ENCODE assay signal across 11 mouse cellular contexts in genomic region chr8:111298011-111298410, GRCm38 (mm10). TPM values are rescaled to one million over a fixed set of nuclear protein-coding genes. Genes with fewer than 3 reads are reported as not detected.
DNase-seq lines count a peak whose midpoint lies in the region; ATAC-seq and TF ChIP-seq lines count a peak whose summit lies in the region.
"Had no signal": no experiment of that assay in that cellular context is flagged by ENCODE, and none has a peak within 500 bp of the region (broad histone marks: within the 10 kb centered on the region; RNA-seq: fewer than 3 reads in every experiment).

No protein-coding gene starts in this region.

- peak overlapping the region; percentile 25; the same call in 1 of the 2 replicates for H3K4me2 ChIP-seq in heart, postnatal 0 days (ENCODE audit: low read depth, low read length)
- H3K4me2 ChIP-seq in CH12.LX (ENCODE audit: insufficient read depth, low read depth, poor library complexity, severe bottlenecking): peak overlapping the region; percentile 65
- H3K4me2 ChIP-seq in hindbrain, postnatal 0 days (ENCODE audit: low read depth, low read length): no peak overlapping the region

- H3K9me3 ChIP-seq in heart, postnatal 0 days (replicated peaks; ENCODE audit: control insufficient read depth, low read length): no peaks in the 10 kb centered on the region
- no peaks in the 10 kb centered on the region for H3K9me3 ChIP-seq in CH12.LX (replicated peaks; ENCODE audit: low read length)
- H3K9me3 ChIP-seq in hindbrain, postnatal 0 days (ENCODE audit: low read length): no peaks in the 10 kb centered on the region

- no peaks in the 10 kb centered on the region for H3K27me3 ChIP-seq in heart, postnatal 0 days (ENCODE audit: control insufficient read depth, insufficient read depth, low read length)
- no peaks in the 10 kb centered on the region for H3K27me3 ChIP-seq in CH12.LX (replicated peaks)
- no peaks in the 10 kb centered on the region for H3K27me3 ChIP-seq in cerebellum, adult 2 months (ENCODE audit: control insufficient read depth, insufficient read depth, low read length)
- H3K27me3 ChIP-seq in hindbrain, postnatal 0 days (ENCODE audit: insufficient read depth, low read length): no peaks in the 10 kb centered on the region

- no peak for TF ChIP-seq EP300 in heart, postnatal 0 days (IDR thresholded peaks at IDR 0.05; ENCODE audit: low read depth)
- no peak for TF ChIP-seq EP300 in CH12.LX (IDR thresholded peaks at IDR 0.05; ENCODE audit: low read length)

- no peak overlapping the region; the same call in 1 of the 2 replicates for H3K9ac ChIP-seq in heart, postnatal 0 days (replicated peaks; ENCODE audit: low read depth, low read length)
- peak overlapping the region; percentile 9; the same call in 1 of the 2 replicates for H3K9ac ChIP-seq in CH12.LX (ENCODE audit: insufficient read depth, low read depth)
- H3K9ac ChIP-seq in hindbrain, postnatal 0 days (replicated peaks; ENCODE audit: low read length): no peak overlapping the region

- intact Hi-C loops in heart, postnatal 10 days (cut with DNase I): no loop called here

- peaks cover 12% of the 10 kb centered on the region for H3K4me1 ChIP-seq in heart, postnatal 0 days (ENCODE audit: control insufficient read depth, insufficient read depth)
- H3K4me1 ChIP-seq in CH12.LX (ENCODE audit: control insufficient read depth in 1 of 2, insufficient read depth in 2 of 2): peaks cover 4 to 21% of the 10 kb centered on the region in 2 experiments; a peak in 3 of 4 replicates
- H3K4me1 ChIP-seq in cerebellum, adult 2 months (ENCODE audit: control insufficient read depth, insufficient read depth, low read length): no peaks in the 10 kb centered on the region; the same call in 1 of the 2 replicates
- H3K4me1 ChIP-seq in hindbrain, postnatal 0 days (ENCODE audit: insufficient read depth, low read length): no peaks in the 10 kb centered on the region

- TF ChIP-seq RAD21 in CH12.LX (IDR thresholded peaks at IDR 0.05; ENCODE audit: low read depth, low read length): no peak

- 85% methylated on average over 1 of the region's 1 CpGs for WGBS in heart, postnatal 0 days
- WGBS in cerebellum, adult 2 months: 20% methylated on average over 1 of the region's 1 CpGs
- WGBS in hindbrain, postnatal 0 days: 78% methylated on average over 1 of the region's 1 CpGs

- in situ Hi-C loops in CH12.LX (cut with MboI; ENCODE audit: low pct_ligation_motif_present, low pct_unique_long_range_greater_than_20kb, low sequenced_read_pairs): loop anchor here (25.0 kb wide), 1 partner anchor 461 kb away; the partner anchor contains the start of genes Cog4 and Sf3b3

- dilution Hi-C loops in CH12.LX (cut with MboI; ENCODE audit: extremely low pct_ligation_motif_present, extremely low pct_unique_long_range_greater_than_20kb, low sequenced_read_pairs): no loop called here

- H3K79me2 ChIP-seq in CH12.LX (replicated peaks; ENCODE audit: control insufficient read depth, extremely low read depth, insufficient read depth, poor library complexity, severe bottlenecking): peaks cover 59% of the 10 kb centered on the region

- DNase-seq in heart, postnatal 0 days (ENCODE audit: low spot score): no peak
- no peak for DNase-seq in heart, postnatal 10 days
- no peak for DNase-seq in CH12.LX (ENCODE audit: extremely low read depth)
- peak; percentile 31 to 47 for DNase-seq in cerebellum, adult 2 months
- DNase-seq in hindbrain, postnatal 0 days (ENCODE audit: low spot score): peak; percentile 18
- no peak for DNase-seq in adrenal gland, postnatal 4 days (ENCODE audit: low spot score in 2 of 2)
- DNase-seq in layer of hippocampus, adult 8-10 months (ENCODE audit: low spot score in 2 of 2): no peak
- DNase-seq: gastrocnemius, adult 2 months; lung, postnatal 4 days; right cerebral cortex, postnatal 25 days had no signal

- TF ChIP-seq POLR2A in CH12.LX (IDR thresholded peaks at IDR 0.05; ENCODE audit: low read depth, low read length): no peak
- no peak for TF ChIP-seq POLR2A in cerebellum, adult 2 months (IDR thresholded peaks at IDR 0.05; ENCODE audit: borderline replicate concordance, insufficient read depth, low read length)

- ATAC-seq in heart, postnatal 0 days (ENCODE audit: insufficient read depth, low read depth): no peak
- no peak for ATAC-seq in hindbrain, postnatal 0 days
- no peak for ATAC-seq in CD4-positive, CD25-positive, alpha-beta regulatory T cell, adult 4 months

- H3K4me3 ChIP-seq in heart, postnatal 0 days (ENCODE audit: low read depth, low read length): no peak overlapping the region
- H3K4me3 ChIP-seq in CH12.LX (replicated peaks in 1 of 3; ENCODE audit: low read depth in 2 of 3, low read length in 2 of 3, poor library complexity in 1 of 3): no peak overlapping the region
- no peak overlapping the region for H3K4me3 ChIP-seq in cerebellum, adult 2 months (replicated peaks; ENCODE audit: insufficient read depth, low read depth, low read length)
- H3K4me3 ChIP-seq in hindbrain, postnatal 0 days (ENCODE audit: low read length): no peak overlapping the region

- peaks cover 32% of the 10 kb centered on the region for H3K36me3 ChIP-seq in heart, postnatal 0 days (replicated peaks; ENCODE audit: control insufficient read depth, insufficient read depth, low read length)
- H3K36me3 ChIP-seq in CH12.LX (replicated peaks in 1 of 2; ENCODE audit: control insufficient read depth in 1 of 2, insufficient read depth in 1 of 2, low read length in 1 of 2): peaks cover 33 to 36% of the 10 kb centered on the region in 2 experiments
- peaks cover 9% of the 10 kb centered on the region; the same call in 1 of the 2 replicates for H3K36me3 ChIP-seq in hindbrain, postnatal 0 days (ENCODE audit: insufficient read depth, low read length)

- TF ChIP-seq CTCF in heart, postnatal 0 days (IDR thresholded peaks at IDR 0.05; ENCODE audit: low read depth): no peak
- TF ChIP-seq CTCF in CH12.LX (conservative IDR thresholded peaks at IDR 0.05 in 1 of 2, IDR thresholded peaks at IDR 0.05 in 1 of 2; ENCODE audit: low read depth in 2 of 2, low read length in 2 of 2): no peak
- TF ChIP-seq CTCF in cerebellum, adult 2 months (IDR thresholded peaks at IDR 0.05; ENCODE audit: borderline replicate concordance, insufficient read depth, low read depth, low read length): no peak
- no peak for TF ChIP-seq CTCF in hindbrain, postnatal 0 days (IDR thresholded peaks at IDR 0.05; ENCODE audit: low read depth)

- no peak overlapping the region; the same call in 1 of the 2 replicates for H3K27ac ChIP-seq in heart, postnatal 0 days (ENCODE audit: low read depth)
- no peak overlapping the region for H3K27ac ChIP-seq in CH12.LX (ENCODE audit: insufficient read depth, low read depth)
- H3K27ac ChIP-seq in cerebellum, adult 2 months (ENCODE audit: insufficient read depth, low read length): no peak overlapping the region; the same call in 1 of the 2 replicates
- 0 out of 2 replicates have a peak overlapping the region, but pooled peaks have one; percentile 16 for H3K27ac ChIP-seq in hindbrain, postnatal 0 days
- H3K27ac ChIP-seq: gastrocnemius, adult 2 months had no signal

TF ChIP-seq in CH12.LX, 34 proteins besides CTCF, POLR2A, EP300 and RAD21 (continues in another document):
- TF ChIP-seq ELF1 (IDR thresholded peaks at IDR 0.05; ENCODE audit: low read depth, low read length): no peak
- no peak for TF ChIP-seq ETS1 (conservative IDR thresholded peaks at IDR 0.05; ENCODE audit: low read depth, low read length)
- no peak for TF ChIP-seq TBP (conservative IDR thresholded peaks at IDR 0.05; ENCODE audit: low read depth, low read length)

RNA-seq across cellular contexts. Expression of gene Rfwd3, which starts 2.0 kb away (rescaled TPM):
- 20.5 and 32.7 TPM in 2 replicates for total RNA-seq in heart, postnatal 0 days (2014; rRNA removed; ENCODE audit: low replicate concordance)
- 16.0 TPM in 2 replicates for polyA plus RNA-seq in heart, postnatal 0 days (2015; fragmentation: Nextera tagmentation; extraction: Ambion mirVana)
- total RNA-seq in heart, postnatal 10 days (2021): 10 to 100 TPM; 20.4 to 26.1 TPM
- total RNA-seq in CH12.LX (2012; rRNA removed): 53.1 and 63.2 TPM in 2 replicates
- 63.6 and 68.3 TPM in 2 replicates for total RNA-seq in CH12.LX (2014; rRNA removed)
- polyA plus RNA-seq in CH12.LX (2012; ENCODE audit: insufficient read length, low read depth): 56.7 and 64.5 TPM in 2 replicates
- 20.3 and 21.8 TPM in 2 replicates for polyA plus RNA-seq in cerebellum, adult 2 months (2012; rRNA removed)
- 21.6 and 26.6 TPM in 2 replicates for total RNA-seq in hindbrain, postnatal 0 days (2014; rRNA removed)
- 14.8 and 15.4 TPM in 2 replicates for polyA plus RNA-seq in hindbrain, postnatal 0 days (2015; fragmentation: Nextera tagmentation; extraction: Ambion mirVana)
- total RNA-seq in adrenal gland, postnatal 4 days (2021): 10 to 100 TPM; 78.9 to 79.4 TPM
- polyA plus RNA-seq in CD4-positive, CD25-positive, alpha-beta regulatory T cell, adult 4 months (2017; shearing (Covaris generic)): 10 to 100 TPM; 20.2 to 34.9 TPM
- 10 to 100 TPM; 21.7 to 24.5 (median 22.6) TPM for total RNA-seq in layer of hippocampus, adult 8-10 months (2022)

RNA-seq across cellular contexts. Expression of gene Glg1, which starts 39.0 kb away (rescaled TPM):
- 30.5 and 41.9 TPM in 2 replicates for total RNA-seq in heart, postnatal 0 days (2014; rRNA removed; ENCODE audit: low replicate concordance)
- polyA plus RNA-seq in heart, postnatal 0 days (2015; fragmentation: Nextera tagmentation; extraction: Ambion mirVana): 37.1 and 38.2 TPM in 2 replicates
- total RNA-seq in heart, postnatal 10 days (2021): 100 to 1,000 TPM; 112 to 123 TPM
- total RNA-seq in CH12.LX (2012; rRNA removed) (19.3 and 21.6 TPM in 2 replicates), CH12.LX (2014; rRNA removed) (13.6 and 13.8 TPM in 2 replicates)
- 32.2 and 32.4 TPM in 2 replicates for polyA plus RNA-seq in CH12.LX (2012; ENCODE audit: insufficient read length, low read depth)
- 74.1 and 78.5 TPM in 2 replicates for polyA plus RNA-seq in cerebellum, adult 2 months (2012; rRNA removed)
- total RNA-seq in hindbrain, postnatal 0 days (2014; rRNA removed): 37.4 and 42.7 TPM in 2 replicates
- polyA plus RNA-seq in hindbrain, postnatal 0 days (2015; fragmentation: Nextera tagmentation; extraction: Ambion mirVana): 50.1 and 53.8 TPM in 2 replicates
- total RNA-seq in adrenal gland, postnatal 4 days (2021): 100 to 1,000 TPM; 127 to 138 TPM
- polyA plus RNA-seq in CD4-positive, CD25-positive, alpha-beta regulatory T cell, adult 4 months (2017; shearing (Covaris generic)): 10 to 100 TPM; 27.4 to 32.1 TPM
- 100 to 1,000 TPM; 133 to 146 (median 138) TPM for total RNA-seq in layer of hippocampus, adult 8-10 months (2022)

RNA-seq across cellular contexts. Expression of gene Mlkl, which starts 40.0 kb away (rescaled TPM):
- total RNA-seq in heart, postnatal 0 days (2014; rRNA removed; ENCODE audit: low replicate concordance): 0.58 and 3.1 TPM in 2 replicates
- polyA plus RNA-seq in heart, postnatal 0 days (2015; fragmentation: Nextera tagmentation; extraction: Ambion mirVana): 4.2 and 4.4 TPM in 2 replicates
- total RNA-seq in heart, postnatal 10 days (2021): 1 to 10 TPM; 4.6 to 4.8 TPM
- total RNA-seq in CH12.LX (2012; rRNA removed) (7.9 and 9.2 TPM in 2 replicates), CH12.LX (2014; rRNA removed) (0.42 and 0.72 TPM in 2 replicates)
- 1.4 and 1.5 TPM in 2 replicates for polyA plus RNA-seq in CH12.LX (2012; ENCODE audit: insufficient read length, low read depth)
- polyA plus RNA-seq in cerebellum, adult 2 months (2012; rRNA removed): 0.32 and 0.43 TPM in 2 replicates
- total RNA-seq in hindbrain, postnatal 0 days (2014; rRNA removed): 0.63 TPM in 1 of 2 replicates, not detected in the other
- polyA plus RNA-seq in hindbrain, postnatal 0 days (2015; fragmentation: Nextera tagmentation; extraction: Ambion mirVana): 0.60 and 0.63 TPM in 2 replicates
- total RNA-seq in adrenal gland, postnatal 4 days (2021): 10 to 100 TPM; 12.8 to 13.4 TPM
- 1 to 10 TPM; 5.3 to 7.1 TPM for polyA plus RNA-seq in CD4-positive, CD25-positive, alpha-beta regulatory T cell, adult 4 months (2017; shearing (Covaris generic))
- total RNA-seq in layer of hippocampus, adult 8-10 months (2022): 1 to 10 TPM in 1 of 4 experiments, under 1 TPM in 2, not detected in 1; 0.54 to 1.2 (median 0.85) TPM

Comparison
In these comparisons a context has a peak if more than half of its experiments do, and no peak if none do; other contexts are left out.
1. DNase-seq: peak in cerebellum, adult 2 months (2 of 2) and hindbrain, postnatal 0 days (single experiment); none in heart, postnatal 0 days (single experiment), heart, postnatal 10 days (0 of 2), CH12.LX (single experiment), adrenal gland, postnatal 4 days (0 of 2) and layer of hippocampus, adult 8-10 months (0 of 2).